Comparison of ENCODE assay signal across 9 mouse cellular contexts in genomic region chr9:121984465-121985461, GRCm38 (mm10). TPM values are rescaled to one million over a fixed set of nuclear protein-coding genes. Genes with fewer than 3 reads are reported as not detected.
DNase-seq lines count a peak whose midpoint lies in the region; ATAC-seq and TF ChIP-seq lines count a peak whose summit lies in the region.
"Had no signal": no experiment of that assay in that cellular context is flagged by ENCODE, and none has a peak within 500 bp of the region (broad histone marks: within the 10 kb centered on the region; RNA-seq: fewer than 3 reads in every experiment).

No protein-coding gene starts in this region.

- no peak overlapping the region for H3K4me3 ChIP-seq in G1E (ENCODE audit: low read depth, low read length)
- no peak overlapping the region for H3K4me3 ChIP-seq in forebrain, embryonic 11.5 days (ENCODE audit: low read depth, low read length)
- H3K4me3 ChIP-seq: limb, embryonic 12.5 days had no signal

- H3K9ac ChIP-seq in forebrain, embryonic 11.5 days (ENCODE audit: low read length) = no peak overlapping the region; the same call in 1 of the 2 replicates
- H3K9ac ChIP-seq: limb, embryonic 12.5 days had no signal

- H3K4me1 ChIP-seq in G1E (ENCODE audit: insufficient read depth, low read depth, low read length) = no peaks in the 10 kb centered on the region
- peaks cover 4% of the 10 kb centered on the region for H3K4me1 ChIP-seq in forebrain, embryonic 11.5 days (replicated peaks; ENCODE audit: control insufficient read depth, insufficient read depth, low read length)

- DNase-seq in G1E (ENCODE audit: low spot score) = peak; percentile 41
- DNase-seq in c-Kit-positive CD71-negative TER-119-negative erythroid progenitor cells, embryonic 14.5 days (ENCODE audit: low read depth) = peak; percentile 65
- peak; percentile 87 for DNase-seq in forebrain, embryonic 11.5 days (ENCODE audit: low spot score)
- peak; percentile 28 for DNase-seq in heart, postnatal 25 days (ENCODE audit: low spot score)
- DNase-seq in layer of hippocampus, adult 8-10 months (ENCODE audit: low spot score in 2 of 2) = peak; percentile 48 to 81
- peak; percentile 78 for DNase-seq in lung, postnatal 14 days
- peak; percentile 88 for DNase-seq in retina, embryonic 14.5 days (ENCODE audit: low spot score)
- peak; percentile 74 to 79 for DNase-seq in thymus, postnatal 36 days

- peak; percentile 99 for TF ChIP-seq CTCF in G1E (IDR thresholded peaks at IDR 0.05; ENCODE audit: low read depth, low read length)

- 74% methylated on average over 15 of the region's 15 CpGs for WGBS in forebrain, embryonic 11.5 days

- H3K36me3 ChIP-seq in G1E (replicated peaks) = no peaks in the 10 kb centered on the region
- no peaks in the 10 kb centered on the region for H3K36me3 ChIP-seq in forebrain, embryonic 11.5 days (ENCODE audit: control insufficient read depth, insufficient read depth, low read length)

- H3K9me3 ChIP-seq in G1E (replicated peaks) = no peaks in the 10 kb centered on the region
- no peaks in the 10 kb centered on the region for H3K9me3 ChIP-seq in forebrain, embryonic 11.5 days (ENCODE audit: control insufficient read depth, low read length)
- H3K9me3 ChIP-seq: limb, embryonic 12.5 days had no signal

- H3K27me3 ChIP-seq in G1E (ENCODE audit: insufficient read depth, low read length) = peaks cover 4% of the 10 kb centered on the region; the same call in 1 of the 2 replicates
- H3K27me3 ChIP-seq in forebrain, embryonic 11.5 days (ENCODE audit: control insufficient read depth, insufficient read depth, low read length) = no peaks in the 10 kb centered on the region
- H3K27me3 ChIP-seq: limb, embryonic 12.5 days had no signal

- ATAC-seq in G1E (ENCODE audit: extremely low read depth, insufficient number of reproducible peaks, low FRiP score, poor library complexity, severe bottlenecking) = peak; percentile 8; the same call in 1 of the 2 replicates
- ATAC-seq in forebrain, embryonic 11.5 days (replicated peaks; ENCODE audit: low FRiP score) = no peak

- intact Hi-C loops in heart, postnatal 25 days (cut with DNase I) = loop anchor here (1.0 to 5.0 kb wide), 3 partner anchors 37 to 137 kb away; no protein-coding TSS in a partner anchor

- H3K4me2 ChIP-seq in forebrain, embryonic 11.5 days (ENCODE audit: low read depth, low read length, severe bottlenecking) = no peak overlapping the region
- H3K4me2 ChIP-seq: limb, embryonic 12.5 days had no signal

- H3K27ac ChIP-seq in forebrain, embryonic 11.5 days (ENCODE audit: low read depth, low read length) = no peak overlapping the region
- H3K27ac ChIP-seq: limb, embryonic 12.5 days had no signal

RNA-seq across cellular contexts. Expression of gene Pomgnt2, which starts 12.1 kb away (rescaled TPM):
- total RNA-seq in G1E (2014; fragmentation: Nextera tagmentation) (not detected in 2 replicates), G1E (2017) (0.22 TPM in 1 of 2 replicates, not detected in the other)
- polyA plus RNA-seq in G1E (2012) = not detected in 2 replicates
- polyA plus RNA-seq in forebrain, embryonic 11.5 days (2014; fragmentation: Nextera tagmentation; extraction: Ambion mirVana) = 12.9 and 14.6 TPM in 2 replicates
- total RNA-seq in heart, postnatal 25 days (2021) = 10 to 100 TPM; 12.1 to 13.1 TPM
- total RNA-seq in layer of hippocampus, adult 8-10 months (2022) = 10 to 100 TPM; 37.2 to 46.1 (median 43.4) TPM

RNA-seq across cellular contexts. Expression of gene Fam198a, which starts 34.0 kb away (rescaled TPM):
- total RNA-seq in G1E (2014; fragmentation: Nextera tagmentation) (not detected in 2 replicates), G1E (2017) (0.17 TPM in 1 of 2 replicates, not detected in the other)
- not detected in 2 replicates for polyA plus RNA-seq in G1E (2012)
- 0.31 and 0.40 TPM in 2 replicates for polyA plus RNA-seq in forebrain, embryonic 11.5 days (2014; fragmentation: Nextera tagmentation; extraction: Ambion mirVana)
- under 1 TPM; 0.94 to 0.98 TPM for total RNA-seq in heart, postnatal 25 days (2021)
- 1 to 10 TPM; 5.4 to 7.6 (median 7.0) TPM for total RNA-seq in layer of hippocampus, adult 8-10 months (2022)

Comparison
In these comparisons a context has a peak if more than half of its experiments do, and no peak if none do; other contexts are left out.
1. DNase-seq: peak in every context shown above with its lines; median percentile 88 in retina, embryonic 14.5 days; 87 in forebrain, embryonic 11.5 days; 78 in lung, postnatal 14 days; 76 in thymus, postnatal 36 days; 65 in c-Kit-positive CD71-negative TER-119-negative erythroid progenitor cells, embryonic 14.5 days; 64 in layer of hippocampus, adult 8-10 months; 41 in G1E; 28 in heart, postnatal 25 days.
2. RNA of gene Pomgnt2, which starts 12.1 kb away (total RNA-seq): 37.2 to 46.1 TPM in layer of hippocampus, adult 8-10 months and 12.1 to 13.1 TPM in heart, postnatal 25 days; 0.22 TPM in G1E; every median in the first group is over 10 times any median in the second.